Mouse (Mus musculus) embryonic facial prominence, embryonic 11.5 days (tissue): ENCODE results near the gene Lysmd2. TPM values are rescaled to one million over a fixed set of nuclear protein-coding genes. Genes with fewer than 3 reads are reported as not detected.
"Not testable (repeated sequence)": the region's sequence is repeated elsewhere in the genome, so short reads cannot be mapped to it uniquely, and the experiment has no call there.

Experiments used
- ATAC-seq: fragments of 200-750 bp; cut with Nextera tagmentation; replicated peaks from 2 replicates; pipeline ENCODE4 v1.8.0; 2017; ENCODE audit warnings: low read depth; ENCODE audit not compliant: insufficient number of reproducible peaks, low FRiP score, low TSS enrichment
- DNase-seq: peaks from one replicate; pipeline ENCODE4 v3.0.0-alpha.2; 2015; ENCODE audit warnings: low spot score
- H3K27ac ChIP-seq: fragments of 300-500 bp; sonication (generic); replicated peaks from 2 replicates; pipeline ENCODE4 v1.5.1; 2014; ENCODE audit warnings: mild to moderate bottlenecking, low read depth, low read length, control low read depth
- H3K27me3 ChIP-seq: fragments of 300-500 bp; sonication (generic); 2 replicates; pipeline ENCODE4 v1.6.1; 2014; ENCODE audit warnings: mild to moderate bottlenecking, low read length, moderate library complexity, mixed read lengths; ENCODE audit not compliant: control insufficient read depth, insufficient read depth
- H3K36me3 ChIP-seq: fragments of 300-500 bp; sonication (generic); replicated peaks from 2 replicates; pipeline ENCODE4 v1.6.1; 2014; ENCODE audit warnings: low read depth, mild to moderate bottlenecking, low read length, moderate library complexity, mixed read lengths; ENCODE audit not compliant: control insufficient read depth, insufficient read depth
- H3K4me1 ChIP-seq: fragments of 300-500 bp; sonication (generic); 2 replicates; pipeline ENCODE4 v1.6.1; 2014; ENCODE audit warnings: low read length, mixed read lengths; ENCODE audit not compliant: control insufficient read depth, insufficient read depth
- H3K4me2 ChIP-seq: fragments of 300-500 bp; sonication (generic); 2 replicates; pipeline ENCODE4 v1.6.1; 2014; ENCODE audit warnings: low read depth, mild to moderate bottlenecking, control low read depth, low read length, moderate library complexity
- H3K4me3 ChIP-seq: fragments of 300-500 bp; sonication (generic); 2 replicates; pipeline ENCODE4 v1.5.1; 2014; ENCODE audit warnings: low read depth, low read length, control low read depth
- H3K9ac ChIP-seq: fragments of 300-500 bp; sonication (generic); replicated peaks from 2 replicates; pipeline ENCODE4 v1.6.1; 2014; ENCODE audit warnings: mild to moderate bottlenecking, control low read depth, low read length
- H3K9me3 ChIP-seq: fragments of 300-500 bp; sonication (generic); replicated peaks from 2 replicates; pipeline ENCODE4 v1.6.1; 2016; ENCODE audit warnings: mild to moderate bottlenecking, low read length, inconsistent platforms, mixed read lengths; ENCODE audit not compliant: control insufficient read depth
- WGBS: fragments of 180-500 bp; shearing (Covaris S2); extraction: QIAGEN DNeasy Blood & Tissue Kit; methylation state at CpG from one replicate; pipeline ENCODE4 v1.1.7; 2014; 5-methylcytosine and 5-hydroxymethylcytosine counted together
- polyA plus RNA-seq: library from polyadenylated mRNA; unstranded; fragments of >200 nt; fragmentation: Nextera tagmentation; extraction: Ambion mirVana; gene quantifications from 2 replicates; pipeline ENCODE4 v1.2.1, GENCODE M21; 2014

Gene Lysmd2
- polyA plus RNA-seq, 1 experiment from 2014 or later = 21.7 TPM

DNA sequence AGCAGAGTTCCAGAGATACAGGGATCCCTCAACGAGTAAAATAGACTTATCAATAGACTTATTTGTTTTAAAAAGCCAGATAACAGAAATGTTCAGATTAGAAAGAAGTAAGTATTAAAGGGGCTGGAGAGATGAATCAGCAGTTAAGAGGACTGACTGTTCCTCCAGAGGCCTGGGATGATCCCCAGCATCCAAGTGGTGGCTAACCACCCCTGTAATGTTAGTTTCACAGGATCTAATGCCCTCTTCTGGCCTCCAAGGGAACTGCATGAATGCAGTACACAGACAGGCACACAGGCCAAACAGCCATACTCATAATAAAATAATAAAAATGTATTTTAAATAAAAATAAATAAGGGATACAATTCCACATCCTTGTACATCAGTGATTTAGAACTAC, 7.4 kb downstream of the Lysmd2 start:
- no peak overlapping the region for H3K4me2 ChIP-seq
- DNase-seq (peak; percentile 59), ATAC-seq (no peak)
- no peaks in the 10 kb centered on the region; the same call in 1 of the 2 replicates for H3K4me1 ChIP-seq
- H3K27me3 ChIP-seq = no peaks in the 10 kb centered on the region
- no peak overlapping the region for H3K9ac ChIP-seq
- no peaks in the 10 kb centered on the region for H3K9me3 ChIP-seq
- no peak overlapping the region for H3K27ac ChIP-seq
- 28% methylated on average over 1 of the region's 1 CpGs for WGBS
- no peaks in the 10 kb centered on the region for H3K36me3 ChIP-seq
- no peak overlapping the region for H3K4me3 ChIP-seq

DNA sequence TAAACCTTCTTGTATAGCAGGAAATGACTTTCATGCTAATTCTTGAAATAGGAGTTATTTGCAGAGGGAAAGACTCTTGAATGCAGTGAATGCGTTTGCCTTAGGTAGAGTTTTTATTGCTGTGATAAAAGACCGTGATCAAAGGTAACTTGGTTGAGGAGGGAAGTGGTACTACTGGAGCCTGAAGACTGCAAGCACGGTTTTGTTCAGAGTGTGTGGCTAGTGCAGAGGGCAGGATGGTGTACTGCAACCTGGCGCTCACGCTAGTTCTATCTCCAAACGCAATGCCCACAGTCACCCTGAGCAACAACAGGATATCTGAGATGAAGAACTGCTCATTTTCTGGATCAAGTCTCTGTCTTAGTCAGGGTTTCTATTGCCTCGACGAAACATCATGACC, 8.1 kb downstream of the Lysmd2 start:
- H3K4me1 ChIP-seq = no peaks in the 10 kb centered on the region; the same call in 1 of the 2 replicates
- no peaks in the 10 kb centered on the region for H3K27me3 ChIP-seq
- ATAC-seq (no peak), DNase-seq (no peak)
- no peak overlapping the region for H3K4me3 ChIP-seq
- no peak overlapping the region for H3K4me2 ChIP-seq
- H3K9me3 ChIP-seq = no peaks in the 10 kb centered on the region
- H3K36me3 ChIP-seq = no peaks in the 10 kb centered on the region
- no peak overlapping the region for H3K9ac ChIP-seq
- no peak overlapping the region for H3K27ac ChIP-seq
- WGBS = 88% methylated on average over 8 of the region's 8 CpGs

DNA sequence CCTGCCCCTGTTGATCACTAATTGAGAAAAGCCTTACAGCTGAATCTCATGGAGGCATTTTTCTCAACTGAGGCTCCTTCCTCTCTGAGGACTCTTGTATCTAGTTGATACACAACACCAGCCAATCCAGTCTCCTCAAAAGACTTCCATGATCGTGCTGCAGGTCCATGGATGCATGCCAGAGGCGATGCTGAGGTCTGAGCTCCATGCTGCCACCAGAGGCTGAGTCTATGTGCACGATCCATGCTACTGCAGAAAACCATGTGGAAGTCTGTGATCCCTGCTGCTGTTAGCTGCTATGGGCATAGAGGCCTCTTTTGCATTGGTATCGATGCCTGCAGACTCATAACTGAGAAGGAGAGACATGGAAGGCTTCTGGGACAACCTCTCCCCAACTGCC, 8.7 kb downstream of the Lysmd2 start:
- Histone ChIP-seq H3K4me3 (no peak overlapping the region), H3K4me2 (no peak overlapping the region), H3K9me3 (no peaks in the 10 kb centered on the region), H3K36me3 (no peaks in the 10 kb centered on the region), H3K27ac (no peak overlapping the region), H3K9ac (no peak overlapping the region), H3K27me3 (no peaks in the 10 kb centered on the region), H3K4me1 (no peaks in the 10 kb centered on the region; the same call in 1 of the 2 replicates)
- WGBS = 90% methylated on average over 4 of the region's 4 CpGs
- ATAC-seq (no peak), DNase-seq (no peak)

DNA sequence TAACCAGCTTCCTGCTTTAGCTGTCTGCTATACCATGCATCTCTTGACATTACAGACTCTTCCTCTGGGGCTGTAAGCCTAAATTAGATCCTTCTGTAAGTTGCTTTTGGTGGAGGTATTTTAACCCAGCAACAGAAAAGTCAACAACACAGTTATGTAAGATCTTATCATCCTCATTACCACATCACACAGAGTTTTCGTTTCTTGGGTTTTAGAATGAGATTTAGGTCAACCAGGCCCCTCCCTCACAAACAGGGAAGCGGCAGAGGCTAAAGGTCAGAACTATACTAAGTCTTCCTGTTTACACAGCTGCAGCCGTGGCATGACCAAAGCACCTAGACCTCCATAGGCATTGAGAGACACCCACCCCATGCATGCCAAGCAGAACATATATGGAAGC, 19.9 kb downstream of the Lysmd2 start:
- H3K9me3 ChIP-seq = no peaks in the 10 kb centered on the region
- H3K27me3 ChIP-seq = no peaks in the 10 kb centered on the region
- no peaks in the 10 kb centered on the region for H3K36me3 ChIP-seq
- H3K9ac ChIP-seq = no peak overlapping the region
- DNase-seq (peak; percentile 43), ATAC-seq (no peak)
- H3K4me3 ChIP-seq = no peak overlapping the region
- WGBS = 20% methylated on average over 3 of the region's 3 CpGs
- no peaks in the 10 kb centered on the region for H3K4me1 ChIP-seq
- H3K27ac ChIP-seq = no peak overlapping the region
- H3K4me2 ChIP-seq = no peak overlapping the region

DNA sequence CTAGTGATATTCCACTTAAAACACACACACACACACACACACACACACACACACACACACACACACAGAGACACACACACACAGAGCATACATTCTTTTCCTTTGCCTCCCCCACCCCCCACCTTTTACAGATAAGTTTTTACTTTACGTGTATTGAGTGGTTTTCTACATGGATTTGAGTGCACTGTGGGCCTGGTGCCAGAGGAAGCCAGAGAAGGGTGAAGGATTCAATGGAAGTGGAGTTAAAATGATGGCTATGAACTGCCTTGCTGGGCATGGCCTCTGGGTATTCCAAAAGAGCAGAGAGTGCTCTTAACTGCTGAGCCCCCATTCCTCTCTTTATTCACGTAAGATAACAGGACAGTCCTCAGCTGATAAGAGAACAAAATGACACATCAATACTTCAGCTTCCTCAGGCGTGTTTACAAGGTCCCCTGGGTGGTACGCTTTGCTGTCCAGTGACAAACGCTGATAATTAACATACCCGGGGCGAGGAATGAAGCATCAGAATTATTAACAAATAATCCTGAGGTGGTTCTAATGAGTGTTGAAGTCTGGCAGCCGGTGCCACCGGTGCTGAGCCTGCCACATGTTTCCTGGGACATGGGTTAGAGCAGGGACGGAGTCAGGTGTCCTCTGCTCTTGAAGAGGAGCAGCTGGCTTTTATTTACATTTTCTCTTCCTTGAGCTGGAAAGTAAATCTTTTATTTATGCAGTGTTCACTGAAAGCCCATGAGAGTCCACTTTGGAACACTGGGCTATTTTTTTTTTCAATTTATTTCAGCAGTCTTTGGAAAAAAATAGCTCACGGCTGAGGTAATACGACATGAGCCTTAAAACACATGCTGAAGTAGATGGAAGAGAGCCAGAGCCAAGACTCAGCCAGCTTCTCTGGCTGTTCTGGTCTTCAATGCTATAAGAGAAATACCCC, 28.7 kb downstream of the Lysmd2 start:
- no peak overlapping the region for H3K4me2 ChIP-seq
- peak; percentile 13 for DNase-seq
- no peaks in the 10 kb centered on the region for H3K9me3 ChIP-seq
- no peaks in the 10 kb centered on the region for H3K27me3 ChIP-seq
- H3K36me3 ChIP-seq = no peaks in the 10 kb centered on the region
- ATAC-seq = no peak
- H3K9ac ChIP-seq = no peak overlapping the region
- 56% methylated on average over 12 of the region's 12 CpGs for WGBS
- 0 out of 2 replicates have a peak overlapping the region, but pooled peaks have one; percentile 8 for H3K27ac ChIP-seq
- H3K4me1 ChIP-seq = no peaks in the 10 kb centered on the region
- H3K4me3 ChIP-seq = no peak overlapping the region

- not testable (repeated sequence) for H3K4me1 ChIP-seq, H3K27me3 ChIP-seq, H3K36me3 ChIP-seq, H3K9ac ChIP-seq, DNase-seq, H3K4me2 ChIP-seq, ATAC-seq, H3K9me3 ChIP-seq, H3K4me3 ChIP-seq, H3K27ac ChIP-seq
- 68% methylated on average over 3 of the region's 3 CpGs for WGBS
These were observed 30.9 kb downstream of the Lysmd2 start for GRCm38 (mm10) chr9:75656456-75656855.

- Histone ChIP-seq H3K4me2 (no peak overlapping the region), H3K27ac (no peak overlapping the region), H3K9me3 (no peaks in the 10 kb centered on the region), H3K27me3 (no peaks in the 10 kb centered on the region), H3K4me3 (no peak overlapping the region), H3K4me1 (no peaks in the 10 kb centered on the region), H3K9ac (no peak overlapping the region), H3K36me3 (no peaks in the 10 kb centered on the region)
- DNase-seq (no peak), ATAC-seq (no peak)
- 88% methylated on average over 8 of the region's 8 CpGs for WGBS
These were observed 35.4 kb downstream of the Lysmd2 start for GRCm38 (mm10) chr9:75660917-75661316.

- DNase-seq (no peak), ATAC-seq (no peak)
- H3K27me3 ChIP-seq = no peaks in the 10 kb centered on the region
- H3K4me3 ChIP-seq = no peak overlapping the region
- H3K9ac ChIP-seq = no peak overlapping the region
- H3K27ac ChIP-seq = no peak overlapping the region
- no peaks in the 10 kb centered on the region for H3K4me1 ChIP-seq
- H3K36me3 ChIP-seq = no peaks in the 10 kb centered on the region
- H3K9me3 ChIP-seq = no peaks in the 10 kb centered on the region
- no peak overlapping the region for H3K4me2 ChIP-seq
- 90% methylated on average over 6 of the region's 6 CpGs for WGBS
These were observed 39.8 kb downstream of the Lysmd2 start for GRCm38 (mm10) chr9:75665364-75665763.
